Mouse (Mus musculus): Measurements from ENCODE around the gene Zcchc2.

GRCm38 (mm10) chr1:106030331-106030730 is 40.1 kb downstream of the Zcchc2 start:
- no peak for TF ChIP-seq CTCF (conservative IDR thresholded peaks at IDR 0.05 in 1 of 2, IDR thresholded peaks at IDR 0.05 in 1 of 2; ENCODE audit: low read depth in 2 of 2, low read length in 2 of 2)
- no peak for TF ChIP-seq EP300 (IDR thresholded peaks at IDR 0.05; ENCODE audit: low read length)

Measured in CH12.LX (cell line).